Mouse (Mus musculus) thymus, adult 2 months (tissue): Measurements from ENCODE around the gene Xcl1.

Experiments used
- CTCF ChIP-seq: fragments of 200-500 bp; IDR thresholded peaks from 2 replicates; pipeline ENCODE4 v1.5.1; 2012; ENCODE audit warnings: mild to moderate bottlenecking, control low read depth, low read length, moderate library complexity, borderline replicate concordance; ENCODE audit not compliant: control insufficient read depth, poor library complexity, insufficient read depth; ENCODE audit errors: extremely low read depth
- POLR2A ChIP-seq: fragments of 200-500 bp; IDR thresholded peaks from 2 replicates; pipeline ENCODE4 v1.6.1; 2012; ENCODE audit warnings: mild to moderate bottlenecking, low read length, control low read depth, moderate library complexity; ENCODE audit not compliant: control insufficient read depth, poor library complexity, insufficient read depth; ENCODE audit errors: extremely low read depth

DNA sequence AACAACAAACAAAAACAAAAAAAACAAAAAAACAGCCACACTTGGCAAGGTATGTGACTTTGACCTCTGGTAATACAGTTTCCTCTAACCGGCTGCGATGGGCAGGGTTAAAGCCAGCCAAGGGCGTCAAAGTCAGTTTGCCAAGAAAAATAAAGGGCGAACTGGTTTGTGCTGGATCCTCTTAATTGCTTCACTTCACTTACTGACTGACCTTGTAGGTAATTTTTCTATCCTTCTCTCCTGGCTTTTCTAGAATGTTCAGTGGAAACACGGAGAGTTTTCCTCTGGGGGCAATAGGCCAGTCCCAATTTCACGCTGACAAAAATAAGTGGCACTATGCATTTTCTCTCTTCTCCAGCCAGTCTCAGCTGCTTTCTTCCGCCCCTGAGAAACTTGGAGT, 35.8 kb downstream of the Xcl1 start:
- no peak for TF ChIP-seq POLR2A
- no peak for TF ChIP-seq CTCF
